Mouse (Mus musculus): ENCODE measurements around the gene Tmem100. TPM values are rescaled to one million over a fixed set of nuclear protein-coding genes. Genes with fewer than 3 reads are reported as not detected.
A peak's percentile ranks its signal among the peaks of the same experiment; 100 is the strongest.

Tmem100 gene
- polyA plus RNA-seq (2015; fragmentation: Nextera tagmentation; extraction: Ambion mirVana), result 11.0 and 11.4 TPM in 2 replicates

DNA sequence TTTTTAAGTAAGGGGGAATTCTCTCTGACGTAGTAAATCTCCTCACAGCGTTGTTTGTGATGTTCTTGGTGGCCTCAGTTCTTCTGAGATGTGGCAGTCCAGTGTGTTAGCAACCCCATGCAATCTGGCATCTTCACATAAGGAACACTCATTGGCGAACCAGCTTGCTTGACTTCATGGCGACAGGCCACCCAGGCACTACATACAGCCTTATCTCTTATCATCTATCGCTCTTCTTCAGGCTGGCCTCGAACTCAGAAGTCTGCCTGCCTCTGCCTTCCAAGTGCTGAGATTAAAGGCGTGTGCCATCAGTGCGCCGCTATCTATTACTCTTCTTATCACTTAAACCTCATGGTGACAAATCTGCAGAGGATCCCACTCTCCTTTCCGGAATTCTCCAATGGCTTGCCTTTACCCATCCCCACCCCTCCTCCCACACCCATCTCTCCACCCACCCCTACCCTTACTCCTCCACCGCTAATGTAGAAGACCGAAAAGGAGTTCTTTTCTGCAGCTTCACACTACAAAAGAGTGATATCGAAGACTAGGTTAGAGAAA, at the start of gene Tmem100:
TSS of gene Tmem100 (plus strand) at position 508 of the 558 bp plus-strand sequence.
- no peaks in the 10 kb centered on the region; the same call in 1 of the 2 replicates for H3K4me1 ChIP-seq (replicated peaks; ENCODE audit: control insufficient read depth, insufficient read depth, low read length)
- H3K9me3 ChIP-seq (ENCODE audit: control insufficient read depth), result no peaks in the 10 kb centered on the region
- WGBS, result 49% methylated on average over 13 of the region's 13 CpGs
- no peaks in the 10 kb centered on the region for H3K36me3 ChIP-seq (ENCODE audit: control insufficient read depth, insufficient read depth)
- H3K27me3 ChIP-seq (replicated peaks; ENCODE audit: control insufficient read depth, insufficient read depth, low read length), result peaks cover 11% of the 10 kb centered on the region; the same call in 1 of the 2 replicates
- no peak for ATAC-seq
- no peak within 1 kb of the TSS for H3K27ac ChIP-seq (ENCODE audit: low read depth, low read length)
- H3K4me2 ChIP-seq (replicated peaks; ENCODE audit: low read depth), result peak within 1 kb of the TSS; percentile 56
- peak within 1 kb of the TSS; percentile 38 for H3K4me3 ChIP-seq (ENCODE audit: low read depth, low read length)
- no peak for TF ChIP-seq CTCF (IDR thresholded peaks at IDR 0.05; ENCODE audit: low read depth)
- peak within 1 kb of the TSS; percentile 31; the same call in 1 of the 2 replicates for H3K9ac ChIP-seq (ENCODE audit: low read depth, low read length)

DNA sequence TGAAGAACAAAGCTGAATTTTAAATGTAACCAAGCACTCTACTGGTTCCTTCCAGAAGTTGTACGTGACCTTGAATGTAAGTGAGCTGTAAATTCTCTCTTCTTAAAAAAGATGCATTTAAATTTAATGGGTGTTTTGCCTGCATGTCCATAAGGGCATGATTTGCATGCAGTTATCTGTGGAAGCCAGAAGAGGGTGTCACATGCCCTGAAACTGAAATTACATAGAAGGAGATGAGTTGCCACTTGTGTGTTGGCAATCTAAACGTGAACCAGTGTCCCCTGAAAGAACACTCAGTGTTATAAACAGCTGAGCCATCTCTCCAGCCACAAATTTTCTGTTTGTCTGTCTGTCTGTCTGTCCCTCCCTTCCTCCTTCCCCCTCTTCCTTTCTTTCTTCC, 47.2 kb upstream of the Tmem100 start:
- no peaks in the 10 kb centered on the region for H3K27me3 ChIP-seq (replicated peaks; ENCODE audit: control insufficient read depth, insufficient read depth, low read length)
- no peaks in the 10 kb centered on the region for H3K4me1 ChIP-seq (replicated peaks; ENCODE audit: control insufficient read depth, insufficient read depth, low read length)
- no peak overlapping the region for H3K4me2 ChIP-seq (replicated peaks; ENCODE audit: low read depth)
- no peak for ATAC-seq
- no peaks in the 10 kb centered on the region for H3K9me3 ChIP-seq (ENCODE audit: control insufficient read depth)
- 0 out of 2 replicates have a peak, but pooled peaks have one; percentile 20 for TF ChIP-seq CTCF (IDR thresholded peaks at IDR 0.05; ENCODE audit: low read depth)
- H3K27ac ChIP-seq (ENCODE audit: low read depth, low read length), result no peak overlapping the region
- WGBS, result 70% methylated on average over 2 of the region's 2 CpGs
- H3K9ac ChIP-seq (ENCODE audit: low read depth, low read length), result no peak overlapping the region
- H3K4me3 ChIP-seq (ENCODE audit: low read depth, low read length), result no peak overlapping the region
- no peaks in the 10 kb centered on the region for H3K36me3 ChIP-seq (ENCODE audit: control insufficient read depth, insufficient read depth)

- no peak overlapping the region for H3K9ac ChIP-seq (ENCODE audit: low read depth, low read length)
- no peak overlapping the region for H3K4me2 ChIP-seq (replicated peaks; ENCODE audit: low read depth)
- no peaks in the 10 kb centered on the region for H3K4me1 ChIP-seq (replicated peaks; ENCODE audit: control insufficient read depth, insufficient read depth, low read length)
- no peaks in the 10 kb centered on the region for H3K27me3 ChIP-seq (replicated peaks; ENCODE audit: control insufficient read depth, insufficient read depth, low read length)
- H3K4me3 ChIP-seq (ENCODE audit: low read depth, low read length), result no peak overlapping the region
- no peaks in the 10 kb centered on the region for H3K36me3 ChIP-seq (ENCODE audit: control insufficient read depth, insufficient read depth)
- no peak for ATAC-seq
- WGBS, result 97% methylated on average over 5 of the region's 5 CpGs
- H3K27ac ChIP-seq (ENCODE audit: low read depth, low read length), result no peak overlapping the region
- TF ChIP-seq CTCF (IDR thresholded peaks at IDR 0.05; ENCODE audit: low read depth), result no peak
- no peaks in the 10 kb centered on the region for H3K9me3 ChIP-seq (ENCODE audit: control insufficient read depth)
Measured at GRCm38 (mm10) chr11:89984436-89984835, 45.7 kb upstream of the Tmem100 start.

GRCm38 (mm10) chr11:89985200-89986187, 44.7 kb upstream of the Tmem100 start:
- H3K4me1 ChIP-seq (replicated peaks; ENCODE audit: control insufficient read depth, insufficient read depth, low read length), result no peaks in the 10 kb centered on the region
- no peaks in the 10 kb centered on the region for H3K36me3 ChIP-seq (ENCODE audit: control insufficient read depth, insufficient read depth)
- no peak overlapping the region for H3K9ac ChIP-seq (ENCODE audit: low read depth, low read length)
- no peak overlapping the region for H3K4me3 ChIP-seq (ENCODE audit: low read depth, low read length)
- TF ChIP-seq CTCF (IDR thresholded peaks at IDR 0.05; ENCODE audit: low read depth), result no peak
- ATAC-seq, result no peak
- no peak overlapping the region for H3K4me2 ChIP-seq (replicated peaks; ENCODE audit: low read depth)
- no peak overlapping the region for H3K27ac ChIP-seq (ENCODE audit: low read depth, low read length)
- no peaks in the 10 kb centered on the region for H3K9me3 ChIP-seq (ENCODE audit: control insufficient read depth)
- 76% methylated on average over 10 of the region's 10 CpGs for WGBS
- H3K27me3 ChIP-seq (replicated peaks; ENCODE audit: control insufficient read depth, insufficient read depth, low read length), result no peaks in the 10 kb centered on the region

DNA sequence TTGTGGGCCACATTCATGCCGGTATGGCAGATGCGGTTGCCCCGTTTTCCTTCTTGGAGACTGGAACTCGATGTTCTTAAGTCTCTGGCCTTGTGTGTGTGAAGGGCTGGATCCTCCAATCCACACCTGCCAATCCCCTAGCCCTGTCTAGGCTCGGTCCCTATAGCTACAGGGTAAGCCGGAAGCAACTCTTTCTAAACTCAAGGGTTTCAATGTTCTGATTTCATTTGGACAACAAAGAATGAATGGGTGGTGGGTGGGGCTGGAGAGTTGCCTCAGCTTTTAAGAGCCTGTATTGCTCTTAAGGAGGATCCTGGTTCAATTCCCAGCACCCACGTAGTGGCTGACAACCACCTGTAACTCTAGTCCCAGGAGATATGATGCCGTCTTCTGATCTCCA, 43.6 kb upstream of the Tmem100 start:
- H3K4me2 ChIP-seq (replicated peaks; ENCODE audit: low read depth), result no peak overlapping the region
- no peak overlapping the region for H3K27ac ChIP-seq (ENCODE audit: low read depth, low read length)
- ATAC-seq, result no peak
- H3K9ac ChIP-seq (ENCODE audit: low read depth, low read length), result no peak overlapping the region
- no peak for TF ChIP-seq CTCF (IDR thresholded peaks at IDR 0.05; ENCODE audit: low read depth)
- H3K36me3 ChIP-seq (ENCODE audit: control insufficient read depth, insufficient read depth), result no peaks in the 10 kb centered on the region
- no peaks in the 10 kb centered on the region for H3K9me3 ChIP-seq (ENCODE audit: control insufficient read depth)
- H3K4me3 ChIP-seq (ENCODE audit: low read depth, low read length), result no peak overlapping the region
- no peaks in the 10 kb centered on the region for H3K27me3 ChIP-seq (replicated peaks; ENCODE audit: control insufficient read depth, insufficient read depth, low read length)
- 89% methylated on average over 8 of the region's 8 CpGs for WGBS
- H3K4me1 ChIP-seq (replicated peaks; ENCODE audit: control insufficient read depth, insufficient read depth, low read length), result no peaks in the 10 kb centered on the region

- WGBS, result 23% methylated on average over 8 of the region's 8 CpGs
- peak; percentile 47; the same call in 1 of the 2 replicates for ATAC-seq
- H3K4me2 ChIP-seq (replicated peaks; ENCODE audit: low read depth), result no peak overlapping the region
- H3K4me3 ChIP-seq (ENCODE audit: low read depth, low read length), result no peak overlapping the region
- H3K9ac ChIP-seq (ENCODE audit: low read depth, low read length), result no peak overlapping the region
- H3K9me3 ChIP-seq (ENCODE audit: control insufficient read depth), result no peaks in the 10 kb centered on the region
- TF ChIP-seq CTCF (IDR thresholded peaks at IDR 0.05; ENCODE audit: low read depth), result peak; percentile 97
- H3K36me3 ChIP-seq (ENCODE audit: control insufficient read depth, insufficient read depth), result no peaks in the 10 kb centered on the region
- no peaks in the 10 kb centered on the region for H3K27me3 ChIP-seq (replicated peaks; ENCODE audit: control insufficient read depth, insufficient read depth, low read length)
- H3K4me1 ChIP-seq (replicated peaks; ENCODE audit: control insufficient read depth, insufficient read depth, low read length), result no peaks in the 10 kb centered on the region
- no peak overlapping the region for H3K27ac ChIP-seq (ENCODE audit: low read depth, low read length)
Measured at GRCm38 (mm10) chr11:89988936-89989589, 41.1 kb upstream of the Tmem100 start.

Data from intestine, postnatal 0 days (tissue).